Mouse (Mus musculus): ENCODE results near the gene Arl15.

The Arl15 gene

DNA sequence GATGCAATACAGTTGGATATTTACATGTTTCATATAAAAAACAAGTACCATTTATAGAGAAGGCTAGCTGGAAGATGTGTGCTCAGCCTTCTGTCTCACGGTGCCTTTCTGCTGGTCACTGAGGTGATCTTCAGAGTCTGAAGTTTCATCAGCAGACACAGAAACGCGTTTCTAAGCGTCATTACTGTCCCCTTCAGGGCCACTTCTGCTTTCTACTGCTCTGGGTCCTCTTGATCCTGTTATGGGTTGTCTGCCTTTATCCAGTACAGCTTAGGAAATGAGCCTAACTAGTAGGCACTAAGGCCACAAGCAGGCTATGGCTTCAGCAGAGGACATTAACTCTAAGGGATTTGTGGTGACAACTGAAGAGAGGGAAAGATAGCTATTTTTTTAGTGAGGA lies 5.9 kb downstream of the Arl15 start:
- DNase-seq (ENCODE audit: low spot score in 2 of 2), result no peak

DNA sequence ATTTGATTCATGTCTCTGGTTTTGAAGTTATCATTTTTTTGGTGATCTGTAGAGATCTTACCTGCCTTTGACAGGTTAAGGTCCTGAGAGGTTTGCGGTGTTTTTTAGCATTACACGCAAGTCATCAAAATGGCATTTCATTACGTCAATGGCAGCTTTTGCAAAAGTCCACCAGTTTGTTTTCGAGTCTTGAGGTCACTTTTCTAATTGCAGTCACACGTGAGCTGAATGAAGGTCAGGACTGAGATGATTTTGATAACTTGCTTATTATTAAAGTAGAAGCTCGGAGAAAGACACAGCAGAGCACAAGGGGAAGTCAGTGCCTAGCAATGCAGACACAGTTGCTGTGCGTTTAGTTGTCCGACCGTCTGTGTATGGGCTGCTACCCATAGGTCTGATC lies 8.3 kb downstream of the Arl15 start:
- no peak for DNase-seq (ENCODE audit: low spot score in 2 of 2)

DNA sequence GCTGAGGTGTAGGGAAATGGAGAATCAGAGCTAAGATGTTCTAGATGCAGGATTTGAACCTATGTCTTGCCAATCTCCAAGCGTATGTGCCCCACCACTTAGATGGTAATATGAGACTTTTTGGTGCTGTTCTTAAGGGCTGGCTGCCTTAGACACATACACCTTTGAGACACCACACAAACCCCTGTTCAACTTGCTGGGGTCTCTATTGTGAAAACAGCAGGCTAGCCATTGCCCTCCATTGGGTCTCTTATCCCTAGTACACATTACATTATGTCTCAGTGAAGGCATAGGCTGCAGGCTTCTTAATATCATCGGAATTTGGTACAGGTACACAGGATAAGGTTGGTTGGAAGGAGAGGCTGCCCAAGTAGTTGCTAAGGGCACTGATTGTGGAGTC lies 16.8 kb downstream of the Arl15 start:
- no peak for DNase-seq (ENCODE audit: low spot score in 2 of 2)

DNA sequence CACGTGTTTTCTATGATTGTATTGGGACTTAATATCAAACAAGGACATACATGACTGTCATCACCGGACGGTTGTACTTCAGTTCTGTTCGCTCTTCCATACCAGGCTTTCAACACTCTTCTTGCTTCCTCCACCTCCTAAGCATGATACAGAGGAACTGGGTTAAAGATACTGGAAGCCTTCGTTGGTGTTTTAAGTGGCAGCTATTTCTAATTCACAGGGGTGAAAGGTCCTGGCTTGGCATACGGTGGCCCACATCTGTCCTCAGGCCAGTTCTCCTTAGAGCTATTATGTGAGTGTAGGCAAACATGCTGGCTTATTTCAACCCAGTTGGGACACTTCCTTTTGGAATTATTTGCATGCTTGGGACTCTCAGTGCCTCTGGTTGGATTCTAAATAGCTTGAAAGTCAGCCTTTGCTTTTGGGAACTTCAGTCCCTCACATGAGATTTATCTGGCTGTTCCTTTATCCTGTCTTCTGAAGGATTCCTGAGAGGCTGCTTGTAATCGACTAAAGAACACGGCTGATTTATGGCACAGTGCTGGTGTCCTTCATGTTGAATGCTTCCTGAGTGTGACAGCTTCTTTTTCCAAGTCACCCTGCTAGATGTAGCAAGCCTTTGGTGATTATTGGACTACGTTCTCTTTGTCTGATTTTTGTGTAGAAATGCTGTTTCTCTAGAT lies 17.7 kb downstream of the Arl15 start:
- no peak for DNase-seq (ENCODE audit: low spot score in 2 of 2)

DNA sequence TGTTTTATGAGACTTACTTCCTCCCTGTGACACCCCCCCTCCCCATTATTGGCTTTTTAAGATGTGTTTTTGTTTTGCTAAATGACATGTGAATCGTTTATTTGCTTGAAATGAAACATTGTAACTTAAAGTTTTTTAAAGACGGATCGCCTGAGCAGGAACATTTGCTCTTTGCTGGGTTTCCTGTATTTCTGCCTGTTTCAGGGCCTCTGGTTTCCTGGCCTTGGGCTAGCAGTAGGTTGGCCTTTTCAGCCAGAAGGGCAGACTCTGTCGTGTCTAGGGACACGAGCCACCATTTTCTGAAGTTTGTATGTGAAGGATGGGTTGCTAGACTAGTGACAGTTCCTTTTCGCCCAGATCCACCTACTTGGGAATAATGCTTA lies 18.3 kb downstream of the Arl15 start:
- no peak for DNase-seq (ENCODE audit: low spot score in 2 of 2)

DNA sequence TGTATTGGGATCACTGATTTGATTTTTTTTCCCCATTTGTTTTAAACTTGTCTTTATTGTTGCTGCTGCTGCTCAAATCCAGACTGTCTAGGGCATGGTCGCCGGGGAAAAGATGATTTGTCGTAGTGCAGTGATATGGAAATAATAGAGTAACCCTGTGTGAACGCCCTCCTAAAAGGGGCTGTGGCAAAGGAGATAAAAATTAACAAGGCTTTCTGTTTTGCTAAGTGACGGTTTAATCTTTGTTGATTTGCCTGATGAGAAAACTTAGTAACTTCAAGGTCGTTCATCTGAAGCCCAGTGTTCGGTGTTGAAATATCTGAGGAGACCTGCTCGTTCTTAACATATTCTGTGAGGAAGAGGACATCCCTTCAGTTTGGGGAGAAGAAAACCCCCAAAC lies 19.8 kb downstream of the Arl15 start:
- DNase-seq (ENCODE audit: low spot score in 2 of 2), result no peak

DNA sequence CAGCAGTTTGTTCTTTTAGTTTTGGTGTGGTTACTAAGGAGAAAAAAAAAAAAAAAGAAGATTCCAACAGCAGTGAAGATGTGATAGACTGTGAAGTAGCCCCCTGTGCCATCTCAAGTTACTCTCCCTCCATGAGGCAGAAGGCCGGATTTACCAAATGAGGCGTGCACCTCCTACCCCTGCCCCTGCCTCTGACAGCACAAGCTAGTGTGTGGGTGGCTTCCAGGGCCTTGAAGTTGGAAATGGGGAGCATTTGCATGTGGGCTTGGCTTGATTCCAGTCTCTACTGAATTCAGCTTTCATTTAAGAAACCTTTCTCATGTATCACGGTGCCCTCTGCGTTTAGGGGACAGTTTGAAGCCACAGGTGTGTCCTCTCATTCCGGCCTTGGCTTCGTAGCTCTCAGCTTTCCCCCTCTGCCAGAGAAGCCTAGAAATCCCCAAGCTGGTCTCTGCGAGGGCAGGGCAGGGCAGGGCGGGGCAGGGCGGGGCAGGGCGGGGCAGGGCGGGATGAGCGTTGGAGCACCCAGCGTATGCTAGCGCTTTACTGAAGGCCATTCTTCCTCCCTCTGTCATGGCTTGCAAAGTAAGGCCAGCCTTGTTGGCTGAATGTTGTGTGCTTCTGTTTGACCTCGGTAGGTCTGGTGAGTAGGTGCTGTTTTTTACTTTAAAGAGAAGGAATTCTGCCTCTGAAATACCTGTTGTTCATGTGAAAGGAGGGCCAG lies 21.6 kb downstream of the Arl15 start:
- DNase-seq (ENCODE audit: low spot score in 2 of 2), result no peak

DNA sequence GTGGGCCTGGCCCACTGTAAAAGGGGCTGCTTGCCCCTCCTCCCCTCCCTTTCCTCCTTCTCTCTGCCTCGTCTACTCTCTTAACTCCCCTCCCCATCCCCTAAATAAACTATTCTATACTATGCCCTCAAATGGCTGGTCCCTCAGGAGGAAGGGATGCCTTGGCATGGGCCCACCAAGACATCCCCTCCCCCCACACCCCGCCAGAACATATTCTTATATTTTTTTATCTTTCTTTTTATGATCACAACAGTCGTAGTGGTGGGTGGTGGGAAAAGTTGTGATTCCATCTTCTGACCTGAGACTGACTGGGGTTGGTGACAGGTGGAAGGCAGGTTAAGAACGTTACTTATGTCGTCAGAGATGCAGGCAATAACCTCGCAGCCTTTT lies 22.1 kb downstream of the Arl15 start:
- no peak for DNase-seq (ENCODE audit: low spot score in 2 of 2)

DNA sequence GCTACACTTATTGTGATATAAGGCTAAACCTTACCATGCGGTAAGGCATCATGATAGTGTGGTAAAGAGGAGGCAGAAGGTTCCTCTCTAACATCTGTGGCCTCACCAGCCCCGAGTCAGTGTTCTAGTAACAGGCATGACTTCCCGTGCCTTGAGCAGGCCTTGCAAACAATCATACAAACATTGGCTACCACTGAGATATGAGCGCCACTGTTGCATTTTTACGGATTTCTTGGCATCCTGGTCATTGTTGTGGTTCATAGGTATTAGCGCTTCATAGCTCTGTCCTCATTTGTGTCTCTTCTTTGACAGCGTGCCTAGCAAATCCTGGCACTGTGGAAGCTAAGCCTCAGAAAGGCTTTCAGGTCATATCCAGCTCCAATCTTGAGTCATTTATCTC lies 24.7 kb downstream of the Arl15 start:
- peak in 1 of 2 experiments; percentile 26 for DNase-seq (ENCODE audit: low spot score in 2 of 2)

DNA sequence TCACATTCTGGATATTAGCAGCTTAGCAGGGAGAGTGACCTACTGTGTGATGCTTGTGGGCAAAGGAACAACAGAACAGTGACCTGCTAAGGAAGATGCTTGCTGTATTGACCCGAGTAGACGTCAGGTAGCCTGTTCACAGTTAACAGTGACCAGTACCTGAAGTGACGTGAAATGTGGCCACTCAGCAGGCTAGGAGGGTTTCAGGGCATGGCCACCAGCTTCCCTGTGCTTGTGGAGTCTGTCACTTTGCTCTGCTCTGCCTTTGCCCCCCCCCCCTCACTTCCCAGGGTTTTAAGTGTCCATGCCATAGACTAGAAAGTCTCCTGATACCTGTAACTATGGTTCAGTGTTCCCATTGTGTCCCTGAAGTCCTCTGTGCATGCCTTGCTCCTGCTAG lies 25.9 kb downstream of the Arl15 start:
- DNase-seq (ENCODE audit: low spot score in 2 of 2), result peak in 1 of 2 experiments; percentile 22

DNA sequence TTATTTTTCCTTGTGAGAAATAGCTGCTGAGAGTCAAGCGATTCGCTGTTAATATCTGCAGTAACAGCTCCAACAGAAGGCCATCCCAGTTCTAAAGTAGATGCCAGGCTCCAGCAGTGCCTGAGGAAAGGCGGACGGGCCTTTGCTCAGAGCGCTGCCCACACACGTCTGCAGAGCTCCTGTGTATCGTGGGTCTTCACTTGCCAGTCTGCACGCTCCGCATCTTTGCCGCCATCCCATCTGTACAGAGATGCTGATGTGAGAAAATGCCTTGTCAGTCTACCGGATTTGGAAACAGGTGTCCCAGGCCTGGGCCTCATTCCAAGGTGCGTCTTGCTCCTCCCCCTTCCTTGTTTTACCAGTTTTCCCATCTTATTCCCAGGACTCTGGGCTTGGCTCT lies 27.6 kb downstream of the Arl15 start:
- peak in 1 of 2 experiments; percentile 44 for DNase-seq (ENCODE audit: low spot score in 2 of 2)

DNA sequence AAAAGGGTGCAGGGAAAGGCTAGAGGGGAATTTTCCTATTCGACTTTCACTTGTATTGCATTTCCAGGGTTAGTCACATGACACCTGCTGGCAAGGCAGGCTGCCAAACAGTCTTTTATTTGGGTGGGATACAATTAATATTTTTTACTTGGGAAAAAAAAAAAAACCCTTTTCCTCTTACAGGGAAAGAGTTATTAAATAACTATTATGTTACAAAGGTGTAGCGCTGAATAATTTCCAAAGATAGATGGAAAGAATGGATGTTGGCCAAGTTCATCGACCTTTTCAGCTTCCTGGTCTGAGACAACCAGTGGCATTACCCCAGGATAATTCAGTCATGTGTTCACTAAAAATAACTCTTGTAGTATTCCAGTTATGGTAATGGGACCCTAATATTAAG lies 29.7 kb downstream of the Arl15 start:
- DNase-seq (ENCODE audit: low spot score in 2 of 2), result no peak

DNA sequence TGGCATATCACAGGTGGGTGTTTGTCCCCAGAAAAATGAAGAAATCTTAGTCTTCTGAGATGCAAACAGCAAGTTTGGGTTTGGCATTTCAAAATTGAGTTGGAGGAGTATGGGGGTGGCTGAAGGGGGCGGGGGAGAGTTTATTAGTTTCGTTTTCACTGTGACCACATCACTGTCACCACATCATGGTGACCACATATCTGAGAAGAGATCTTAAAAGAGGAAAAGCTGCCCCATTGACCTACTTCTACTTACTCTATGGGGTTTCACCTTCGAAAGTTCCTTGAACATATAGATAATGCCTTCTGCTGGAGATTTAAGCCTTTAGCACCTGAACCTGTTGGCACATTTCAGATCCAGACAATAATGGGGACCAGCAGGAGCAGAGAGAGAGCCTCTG lies 34.3 kb downstream of the Arl15 start:
- DNase-seq (ENCODE audit: low spot score in 2 of 2), result no peak

DNA sequence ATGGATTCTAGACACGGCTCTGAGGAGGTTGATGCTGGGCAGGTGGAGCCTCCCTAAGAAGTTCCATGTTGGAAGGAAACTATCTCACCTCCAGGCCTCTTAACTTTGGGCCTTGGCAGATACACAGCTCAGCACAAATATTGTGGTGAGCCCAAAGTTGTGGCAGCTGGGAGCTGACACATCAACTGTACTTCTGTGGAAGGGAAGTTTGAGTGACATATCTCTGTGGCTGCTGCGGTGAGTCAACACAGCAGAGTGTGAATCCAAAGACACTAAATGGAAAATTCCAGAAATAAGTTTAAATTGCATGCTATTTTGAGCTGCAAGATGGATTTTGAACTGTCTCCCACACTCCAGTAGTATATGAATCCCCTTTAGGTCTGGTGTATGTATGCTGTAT lies 34.8 kb downstream of the Arl15 start:
- peak in 1 of 2 experiments; percentile 28 for DNase-seq (ENCODE audit: low spot score in 2 of 2)

DNA sequence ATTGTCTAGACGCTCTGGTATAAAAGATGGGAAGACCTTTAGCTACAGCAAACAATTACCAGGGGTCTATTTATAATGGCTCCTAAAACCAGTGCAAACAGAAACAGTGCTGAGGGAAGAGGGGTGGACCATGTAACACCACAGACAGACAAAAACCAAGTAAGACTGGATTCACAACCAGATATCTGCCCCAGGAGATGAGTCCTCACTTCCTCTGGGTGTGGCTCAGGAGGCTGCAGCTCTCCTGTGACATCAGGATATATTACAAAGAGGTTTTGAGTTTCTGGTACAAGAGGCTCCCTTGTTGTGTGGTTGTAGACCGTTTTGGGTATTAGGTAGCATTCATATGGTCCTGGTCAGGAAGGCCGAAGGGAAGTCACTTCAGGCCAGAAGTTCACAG lies 36.5 kb downstream of the Arl15 start:
- DNase-seq (ENCODE audit: low spot score in 2 of 2), result peak in 1 of 2 experiments; percentile 16

DNA sequence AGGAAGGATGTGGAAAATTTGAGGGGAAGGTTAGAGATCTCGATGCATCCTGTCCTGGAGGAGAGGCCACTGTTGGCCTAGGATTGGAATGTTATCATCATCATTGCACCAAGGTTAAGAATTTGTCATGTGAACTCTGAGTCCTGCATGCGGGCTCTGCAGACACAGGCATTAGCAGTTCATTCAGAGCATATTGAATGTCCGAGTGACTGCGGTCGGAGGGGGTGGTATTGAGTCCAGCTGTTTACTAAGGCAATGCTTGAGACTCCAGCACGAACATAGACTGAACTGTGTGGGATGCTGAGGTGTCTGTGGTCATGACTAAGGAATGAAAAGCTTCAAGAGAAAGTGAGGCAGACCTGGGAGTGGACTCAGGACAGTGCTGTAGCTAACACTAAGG lies 38.6 kb downstream of the Arl15 start:
- no peak for DNase-seq (ENCODE audit: low spot score in 2 of 2)

DNA sequence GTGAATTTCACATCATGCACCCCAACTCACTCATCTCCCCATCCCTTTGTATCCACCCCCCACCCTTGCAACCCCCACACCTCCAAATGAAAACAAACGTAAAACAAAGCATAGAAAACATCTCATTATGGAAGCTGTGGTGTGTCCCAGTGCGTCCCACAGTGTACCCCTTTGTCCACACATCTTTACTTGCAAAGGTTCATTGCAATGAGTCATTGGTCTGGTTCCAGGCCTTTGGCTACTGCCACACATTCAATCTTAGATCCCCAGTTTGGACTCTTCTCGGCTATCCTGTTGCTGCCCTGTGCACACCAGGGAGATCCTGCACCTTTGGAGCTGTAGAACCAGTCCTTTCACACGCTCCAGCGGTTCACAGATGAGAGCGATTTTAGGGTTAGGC lies 41.6 kb downstream of the Arl15 start:
- DNase-seq (ENCODE audit: low spot score in 2 of 2), result no peak

DNA sequence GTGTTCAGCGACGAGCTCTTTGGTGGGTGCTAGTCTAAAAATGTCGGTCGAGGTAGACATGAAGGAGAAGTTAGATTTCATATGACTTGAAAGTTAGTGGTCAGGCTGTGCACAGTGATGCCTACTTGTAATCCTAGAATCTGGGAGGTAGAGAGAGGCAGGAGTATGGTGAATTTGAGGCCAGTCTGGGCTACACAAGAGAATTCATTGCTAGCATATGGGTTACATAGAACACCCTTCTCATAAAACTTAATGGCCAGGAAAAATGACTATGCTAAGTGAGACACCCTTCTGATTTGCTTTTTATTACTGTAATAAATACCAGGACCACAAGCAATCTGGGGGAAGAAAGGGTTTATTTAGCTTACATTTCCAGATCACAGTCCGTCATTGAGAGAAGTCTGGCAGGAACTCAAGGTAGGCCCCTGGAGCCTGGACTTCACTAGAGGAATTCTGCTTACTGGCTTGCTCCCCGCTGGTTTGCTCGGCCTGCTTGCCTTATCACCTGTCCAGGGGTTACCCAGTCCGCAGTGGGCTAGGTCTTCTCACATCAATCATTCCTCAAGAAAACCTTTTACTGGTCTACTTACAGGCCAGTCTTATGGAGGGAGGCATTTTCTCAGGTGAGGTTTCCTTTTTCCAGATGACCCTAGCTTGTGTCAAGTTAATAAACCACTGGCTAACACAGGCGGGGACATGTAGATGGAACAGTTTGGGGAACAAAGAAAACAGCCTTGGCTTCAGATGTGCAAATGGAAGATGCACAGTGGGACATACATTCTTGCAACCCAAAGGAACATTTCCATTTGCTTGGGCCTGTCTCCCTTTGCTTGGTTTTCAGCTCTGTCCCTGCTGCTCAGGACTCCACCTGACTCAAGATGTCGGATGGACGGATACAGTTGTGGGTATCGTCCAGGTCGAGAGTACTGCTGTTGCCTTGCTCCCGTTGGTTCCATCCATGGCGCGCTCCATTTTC lies 44.6 kb downstream of the Arl15 start:
- no peak for DNase-seq (ENCODE audit: low spot score in 2 of 2)

DNA sequence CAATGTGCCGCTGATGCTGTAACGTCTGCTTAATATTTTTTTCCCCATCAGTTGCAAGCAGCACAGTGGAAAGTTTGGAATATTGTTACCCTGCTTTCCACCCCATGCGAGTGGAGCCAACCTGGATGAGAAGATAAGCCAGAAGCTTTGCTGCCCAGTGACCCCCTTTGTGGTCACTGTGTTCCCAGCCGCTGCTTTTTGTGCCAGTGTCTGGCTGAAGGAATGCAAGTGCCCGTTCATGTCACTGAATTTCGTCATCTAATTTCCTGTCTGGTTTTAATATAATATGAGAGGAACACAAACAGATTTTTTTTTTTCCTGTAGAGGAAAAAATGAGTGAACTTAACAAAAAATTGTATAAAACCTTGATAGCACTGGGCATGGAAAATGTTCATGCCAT lies 46.1 kb downstream of the Arl15 start:
- no peak for DNase-seq (ENCODE audit: low spot score in 2 of 2)

DNA sequence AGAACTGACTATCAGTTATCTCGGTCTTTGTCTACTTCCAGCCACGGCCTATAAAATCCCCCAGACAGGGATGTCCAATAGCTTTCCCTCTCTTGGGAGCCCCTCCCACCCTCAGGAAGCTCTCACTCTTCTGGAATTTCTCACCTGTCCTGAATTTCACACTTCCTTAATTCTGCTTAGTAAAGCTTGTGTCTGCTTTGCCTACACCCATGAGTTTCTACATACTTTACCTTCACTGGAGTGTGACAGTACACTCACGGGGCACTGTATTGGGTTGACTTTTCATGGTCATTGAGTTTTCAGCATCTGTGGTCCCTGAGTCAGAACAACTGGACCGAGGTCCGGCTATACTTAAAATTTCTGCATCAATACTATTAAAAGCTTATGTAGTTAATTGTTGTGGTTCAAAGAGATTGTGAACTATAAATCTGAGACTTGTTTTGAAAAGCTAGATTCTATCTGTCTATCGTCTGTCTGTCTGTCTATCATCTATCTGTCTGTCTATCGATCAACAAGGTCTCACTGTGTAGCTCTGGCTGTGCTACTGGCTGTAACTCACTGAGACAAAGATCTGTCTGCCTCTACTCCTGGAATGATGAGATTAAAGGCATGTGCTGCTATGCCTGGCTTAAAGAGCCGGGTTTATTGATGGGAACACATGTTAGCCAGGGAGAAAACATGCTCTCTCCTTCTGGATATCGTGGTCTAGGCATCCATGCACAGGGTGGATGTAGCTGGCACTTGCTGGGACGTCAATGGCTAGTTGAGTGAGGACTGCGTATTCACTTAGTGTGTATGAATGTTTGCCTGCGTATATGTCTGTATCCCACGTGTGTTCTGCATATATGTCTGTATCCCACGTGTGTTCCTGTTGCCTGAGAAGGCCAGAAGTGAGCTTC lies 48.4 kb downstream of the Arl15 start:
- DNase-seq (ENCODE audit: low spot score in 2 of 2), result no peak

DNA sequence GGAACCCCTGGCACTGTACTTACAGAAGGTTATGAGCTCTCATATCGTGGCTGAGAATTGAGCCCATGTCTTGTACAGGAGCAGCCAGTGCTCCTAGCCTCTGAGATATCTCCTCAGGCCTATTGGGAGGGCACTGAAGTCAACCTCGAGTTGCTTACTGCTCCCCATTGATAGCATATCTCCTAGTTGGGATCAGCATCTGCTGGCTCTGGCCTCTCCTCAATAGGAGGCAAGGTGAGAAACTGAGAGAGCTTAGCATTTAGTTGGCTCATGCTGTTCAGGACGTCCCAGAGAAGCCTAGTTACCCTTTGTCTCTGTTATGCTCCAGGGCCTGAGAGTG lies 49.0 kb downstream of the Arl15 start:
- DNase-seq (ENCODE audit: low spot score in 2 of 2), result no peak

DNA sequence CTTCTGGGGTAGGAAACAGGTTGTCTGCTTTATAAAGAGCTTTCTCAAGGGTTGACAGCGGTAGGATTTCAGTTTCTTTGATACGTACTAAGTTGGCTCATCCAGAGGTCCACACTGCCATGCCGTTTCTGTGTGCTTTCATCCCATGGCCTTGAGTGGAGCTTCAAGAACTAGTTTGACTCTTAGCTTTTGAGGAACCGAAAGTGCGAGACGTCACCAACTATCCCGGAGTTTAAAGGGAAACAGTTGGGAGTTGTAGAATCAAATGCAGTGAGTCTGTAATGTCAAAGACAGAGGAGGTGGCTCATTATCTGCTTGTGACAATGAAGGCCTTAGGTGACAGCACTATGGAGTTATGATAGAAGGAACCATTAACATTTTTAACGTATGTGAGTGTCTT lies 49.6 kb downstream of the Arl15 start:
- DNase-seq (ENCODE audit: low spot score in 2 of 2), result no peak

Measured in urinary bladder, postnatal 4 days (tissue).